Mouse (Mus musculus) thymus, adult 18-20 months (tissue): Measurements from ENCODE around the gene Klhl41.
"Not testable (repeated sequence)": the region's sequence is repeated elsewhere in the genome, so short reads cannot be mapped to it uniquely, and the experiment has no call there.

Experiments used
- DNase-seq, 2 experiments: peaks; one replicate each; pipeline ENCODE4 v3.0.0; 2022; ENCODE audit warnings: mixed read lengths in 2 of 2

Klhl41 gene

GRCm38 (mm10) chr2:69669853-69670252, at the start of gene Klhl41:
TSS of gene Klhl41 (plus strand) at chr2:69670120.
- DNase-seq, result no peak

- no peak for DNase-seq
Measured at GRCm38 (mm10) chr2:69629215-69629614, 40.7 kb upstream of the Klhl41 start.

GRCm38 (mm10) chr2:69629914-69630313, 40.0 kb upstream of the Klhl41 start:
- DNase-seq, result no peak

- DNase-seq, result no peak
Measured at GRCm38 (mm10) chr2:69630792-69631191, 39.1 kb upstream of the Klhl41 start.

- no peak for DNase-seq
Measured at GRCm38 (mm10) chr2:69631449-69631848, 38.5 kb upstream of the Klhl41 start.

- DNase-seq, result no peak
Measured at GRCm38 (mm10) chr2:69635064-69635701, 34.7 kb upstream of the Klhl41 start.

- peak; percentile 32 to 37 for DNase-seq
Measured at GRCm38 (mm10) chr2:69635807-69636206, 34.1 kb upstream of the Klhl41 start.

GRCm38 (mm10) chr2:69637989-69638388, 31.9 kb upstream of the Klhl41 start:
- DNase-seq, result not testable (repeated sequence)

- no peak for DNase-seq
Measured at GRCm38 (mm10) chr2:69640100-69640499, 29.8 kb upstream of the Klhl41 start.

- no peak for DNase-seq
Measured at GRCm38 (mm10) chr2:69644968-69645617, 24.8 kb upstream of the Klhl41 start.

- peak; percentile 50 to 51 for DNase-seq
Measured at GRCm38 (mm10) chr2:69646726-69647490, 23.0 kb upstream of the Klhl41 start, which contains the start of gene Bbs5. TSS of gene Bbs5 (plus strand) at chr2:69647171.

GRCm38 (mm10) chr2:69649716-69650115, 20.2 kb upstream of the Klhl41 start:
- no peak for DNase-seq

- no peak for DNase-seq
Measured at GRCm38 (mm10) chr2:69659326-69659725, 10.6 kb upstream of the Klhl41 start.

- no peak for DNase-seq
Measured at GRCm38 (mm10) chr2:69663827-69664476, 6.0 kb upstream of the Klhl41 start.

- DNase-seq, result no peak
Measured at GRCm38 (mm10) chr2:69667656-69668055, 2.3 kb upstream of the Klhl41 start.

GRCm38 (mm10) chr2:69668414-69668813, 1.5 kb upstream of the Klhl41 start:
- no peak for DNase-seq

- DNase-seq, result no peak
Measured at GRCm38 (mm10) chr2:69673723-69674122, 3.8 kb downstream of the Klhl41 start.

GRCm38 (mm10) chr2:69675266-69675665, 5.3 kb downstream of the Klhl41 start:
- DNase-seq, result no peak

- no peak for DNase-seq
Measured at GRCm38 (mm10) chr2:69676713-69677112, 6.8 kb downstream of the Klhl41 start.

- DNase-seq, result not testable (repeated sequence)
Measured at GRCm38 (mm10) chr2:69677215-69677614, 7.3 kb downstream of the Klhl41 start.

- peak; percentile 8 to 12 for DNase-seq
Measured at GRCm38 (mm10) chr2:69679990-69680389, 10.1 kb downstream of the Klhl41 start.

- DNase-seq, result no peak
Measured at GRCm38 (mm10) chr2:69681931-69682330, 12.0 kb downstream of the Klhl41 start.
